Mouse (Mus musculus) ES-Bruce4 (cell line): Measurements from ENCODE around the gene Gba2. TPM values are rescaled to one million over a fixed set of nuclear protein-coding genes. Genes with fewer than 3 reads are reported as not detected.

Source experiments
- H3K27ac ChIP-seq: 2 replicates; pipeline ENCODE4 v1.5.1; 2012; ENCODE audit warnings: low read length, inconsistent platforms; ENCODE audit not compliant: insufficient read depth
- H3K27me3 ChIP-seq: 2 replicates; pipeline ENCODE4 v1.6.1; 2012; ENCODE audit warnings: mild to moderate bottlenecking, low read length, inconsistent platforms; ENCODE audit not compliant: control insufficient read depth, poor library complexity, insufficient read depth, severe bottlenecking
- H3K36me3 ChIP-seq: 2 replicates; pipeline ENCODE4 v1.6.1; 2012; ENCODE audit warnings: inconsistent platforms, mild to moderate bottlenecking, low read length, moderate library complexity; ENCODE audit not compliant: control insufficient read depth, poor library complexity, insufficient read depth, severe bottlenecking
- H3K4me1 ChIP-seq: one replicate; pipeline ENCODE4 v1.8.1; 2011; ENCODE audit warnings: low read length; ENCODE audit not compliant: control insufficient read depth, insufficient read depth
- H3K4me3 ChIP-seq: 2 replicates; pipeline ENCODE4 v1.5.1; 2011; ENCODE audit warnings: low read depth, mild to moderate bottlenecking, low read length
- H3K9ac ChIP-seq: 2 replicates; pipeline ENCODE4 v1.6.1; 2012; ENCODE audit warnings: low read depth, mild to moderate bottlenecking, inconsistent platforms; ENCODE audit not compliant: poor library complexity, severe bottlenecking
- H3K9me3 ChIP-seq: replicated peaks from 2 replicates; pipeline ENCODE4 v1.6.1; 2012; ENCODE audit warnings: mild to moderate bottlenecking, low read length, inconsistent platforms; ENCODE audit not compliant: control insufficient read depth, poor library complexity, insufficient read depth, severe bottlenecking
- CTCF ChIP-seq: IDR thresholded peaks from one replicate; pipeline ENCODE4 v1.8.1; 2011; ENCODE audit warnings: low read depth, low read length
- EP300 ChIP-seq: IDR thresholded peaks from 2 replicates; pipeline ENCODE4 v1.6.1; 2011; ENCODE audit warnings: low read depth, low read length; ENCODE audit not compliant: insufficient read depth
- POLR2A ChIP-seq: IDR thresholded peaks from one replicate; pipeline ENCODE4 v1.8.1; 2011; ENCODE audit warnings: low read length; ENCODE audit not compliant: insufficient read depth
- polyA plus RNA-seq: library from polyadenylated mRNA; stranded (reverse); fragments of >200 nt; gene quantifications from 2 replicates; pipeline ENCODE4 v1.2.4, GENCODE M21; 2011; ENCODE audit warnings: low read depth; ENCODE audit not compliant: missing spikeins, insufficient read depth, insufficient read length

Gba2 gene
- polyA plus RNA-seq, 1 experiment, result 6.6 TPM

DNA sequence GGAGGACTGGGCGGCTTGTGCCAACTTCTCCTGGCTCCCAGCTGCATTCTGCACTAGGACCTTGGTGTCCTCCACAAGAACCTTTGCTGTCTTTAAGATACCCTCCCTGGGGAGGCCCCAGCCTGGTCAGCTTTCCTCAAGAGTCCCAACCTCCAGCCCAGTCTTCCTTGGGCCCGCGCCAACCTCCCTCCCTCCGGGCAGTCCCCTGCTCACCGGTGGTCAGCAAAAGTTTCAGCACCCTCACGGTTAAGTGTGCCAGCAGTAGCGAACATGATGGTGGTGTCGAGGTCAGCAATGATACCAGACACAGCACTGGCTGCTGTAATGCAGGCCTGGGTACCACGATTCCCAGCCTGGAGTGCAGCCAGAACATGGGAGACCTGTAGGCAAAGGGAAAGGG is 42.6 kb downstream of the Gba2 start:
- no peaks in the 10 kb centered on the region for H3K27me3 ChIP-seq
- H3K27ac ChIP-seq, result no peak overlapping the region
- H3K4me3 ChIP-seq, result no peak overlapping the region
- peaks cover 64% of the 10 kb centered on the region for H3K36me3 ChIP-seq
- no peak overlapping the region for H3K9ac ChIP-seq
- H3K4me1 ChIP-seq, result peaks cover 3% of the 10 kb centered on the region
- no peak for TF ChIP-seq EP300
- peaks cover 14% of the 10 kb centered on the region for H3K9me3 ChIP-seq

DNA sequence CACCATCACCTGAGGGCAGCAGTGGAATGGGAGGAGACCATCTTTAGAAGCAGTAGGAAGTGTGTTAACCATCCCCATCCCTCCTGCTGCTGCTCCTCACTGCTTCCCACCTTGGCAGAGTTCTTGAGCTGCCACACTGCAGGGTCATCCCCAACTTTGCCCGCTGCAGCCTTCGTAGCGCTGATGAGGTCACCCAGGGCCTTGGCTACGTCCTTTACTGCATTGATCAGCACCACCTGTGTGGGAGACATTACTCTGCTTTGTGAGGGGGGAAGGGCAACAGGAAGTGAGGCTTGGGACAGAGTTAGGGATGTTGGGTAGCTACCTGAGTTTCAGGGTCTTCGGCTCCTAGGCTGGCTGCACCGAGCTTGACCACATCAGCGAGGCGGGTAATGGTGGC is 43.0 kb downstream of the Gba2 start:
- Histone ChIP-seq H3K9me3 (peaks cover 10% of the 10 kb centered on the region), H3K36me3 (peaks cover 64% of the 10 kb centered on the region), H3K4me1 (peaks cover 3% of the 10 kb centered on the region), H3K9ac (no peak overlapping the region), H3K4me3 (no peak overlapping the region), H3K27ac (no peak overlapping the region), H3K27me3 (no peaks in the 10 kb centered on the region)
- no peak for TF ChIP-seq EP300
- TF ChIP-seq POLR2A, result no peak
- no peak for TF ChIP-seq CTCF

DNA sequence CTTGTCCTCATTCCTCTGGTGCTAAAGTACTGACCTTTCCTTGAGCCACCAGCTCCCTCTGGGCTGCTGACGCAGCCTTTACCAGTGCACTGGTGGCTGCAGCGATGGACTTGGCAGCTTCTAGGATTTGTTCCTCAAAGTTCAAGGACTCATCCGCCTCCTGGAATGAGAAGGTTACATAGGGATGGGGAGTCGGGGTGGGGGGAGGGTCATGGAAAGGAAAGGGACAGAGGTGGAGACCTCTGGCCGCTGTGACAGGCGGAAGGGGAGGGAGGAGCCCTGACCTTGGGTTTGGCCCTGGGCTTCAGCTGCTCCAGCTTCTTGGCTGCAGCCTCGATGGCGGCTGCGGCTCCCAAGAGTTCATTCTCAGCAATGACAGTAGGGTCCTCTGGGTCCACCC is 45.4 kb downstream of the Gba2 start:
- H3K4me3 ChIP-seq, result no peak overlapping the region
- H3K27me3 ChIP-seq, result no peaks in the 10 kb centered on the region
- no peak for TF ChIP-seq POLR2A
- no peak for TF ChIP-seq CTCF
- no peak for TF ChIP-seq EP300
- peaks cover 3% of the 10 kb centered on the region for H3K4me1 ChIP-seq
- peaks cover 41% of the 10 kb centered on the region for H3K36me3 ChIP-seq
- no peak overlapping the region for H3K9ac ChIP-seq
- H3K27ac ChIP-seq, result no peak overlapping the region
- no peaks in the 10 kb centered on the region for H3K9me3 ChIP-seq

DNA sequence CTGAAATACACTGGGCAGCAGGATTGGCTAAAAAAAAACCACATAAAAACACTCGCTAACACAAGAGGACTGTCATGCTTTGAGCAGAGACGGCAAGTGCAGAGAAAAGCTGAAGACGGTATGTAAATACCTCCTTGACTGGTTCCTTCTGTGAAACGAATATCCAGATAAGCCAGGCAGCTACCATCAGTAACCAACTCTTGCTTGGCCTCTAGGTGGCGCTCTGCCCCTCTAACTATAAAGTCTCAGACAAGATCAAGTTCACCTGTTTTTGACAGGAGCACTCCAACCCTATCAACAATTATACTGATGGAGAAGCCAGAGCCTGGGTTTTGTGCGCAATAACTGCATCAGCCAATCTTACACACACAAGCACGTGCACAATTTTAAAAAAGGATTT is 48.1 kb downstream of the Gba2 start:
- Histone ChIP-seq H3K4me1 (peaks cover 3% of the 10 kb centered on the region), H3K9me3 (no peaks in the 10 kb centered on the region), H3K36me3 (peaks cover 24% of the 10 kb centered on the region), H3K4me3 (no peak overlapping the region), H3K27me3 (no peaks in the 10 kb centered on the region), H3K27ac (no peak overlapping the region), H3K9ac (no peak overlapping the region)
- TF ChIP-seq CTCF (peak; percentile 67), POLR2A (no peak), EP300 (no peak)

DNA sequence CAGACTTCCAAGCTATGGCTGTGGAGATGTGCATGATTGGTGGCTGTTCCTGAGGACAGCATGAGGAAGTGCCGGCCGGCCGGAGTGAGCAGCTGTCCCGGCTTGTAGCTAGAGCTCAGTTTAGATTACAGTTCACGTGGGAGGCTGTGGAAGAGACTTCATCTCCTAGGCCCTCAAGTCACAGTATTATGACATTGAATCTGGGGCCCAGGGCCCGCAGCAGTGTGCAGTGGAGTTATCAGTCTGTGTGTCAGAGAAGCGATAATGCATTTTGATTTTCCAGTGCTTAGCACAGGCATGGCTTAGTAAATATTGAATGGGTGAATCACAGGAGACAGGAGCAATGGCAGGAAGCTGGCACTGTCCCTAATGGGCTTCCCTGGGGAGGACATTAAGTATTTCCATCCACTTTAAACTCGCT is 48.6 kb downstream of the Gba2 start:
- H3K9ac ChIP-seq, result no peak overlapping the region
- TF ChIP-seq CTCF (no peak), POLR2A (no peak), EP300 (no peak)
- peaks cover 2% of the 10 kb centered on the region for H3K4me1 ChIP-seq
- H3K36me3 ChIP-seq, result peaks cover 19% of the 10 kb centered on the region
- H3K9me3 ChIP-seq, result no peaks in the 10 kb centered on the region
- H3K4me3 ChIP-seq, result no peak overlapping the region
- no peak overlapping the region for H3K27ac ChIP-seq
- no peaks in the 10 kb centered on the region for H3K27me3 ChIP-seq

DNA sequence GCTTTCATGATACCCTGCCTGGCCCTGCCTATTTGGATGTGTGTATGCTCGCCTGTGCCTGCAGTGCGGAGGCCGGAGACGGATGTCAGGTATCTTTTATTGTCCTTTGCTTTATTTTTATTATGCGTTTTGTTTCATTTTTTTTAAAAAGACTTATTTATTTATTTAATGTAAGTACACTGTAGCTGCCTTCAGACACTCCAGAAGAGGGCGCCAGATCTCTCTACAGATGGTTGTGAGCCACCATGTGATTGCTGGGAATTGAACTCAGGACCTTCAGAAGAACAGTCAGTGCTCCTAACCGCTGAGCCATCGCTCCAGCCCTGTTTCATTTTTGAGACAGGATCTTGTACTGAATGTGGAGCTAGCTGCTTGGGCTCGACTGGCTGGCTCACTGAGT is 50.2 kb downstream of the Gba2 start:
- H3K4me3 ChIP-seq, result no peak overlapping the region
- H3K27me3 ChIP-seq, result no peaks in the 10 kb centered on the region
- H3K36me3 ChIP-seq, result peaks cover 18% of the 10 kb centered on the region
- H3K9ac ChIP-seq, result no peak overlapping the region
- no peaks in the 10 kb centered on the region for H3K9me3 ChIP-seq
- TF ChIP-seq CTCF, result no peak
- TF ChIP-seq POLR2A, result no peak
- no peak for TF ChIP-seq EP300
- no peak overlapping the region for H3K27ac ChIP-seq
- no peaks in the 10 kb centered on the region for H3K4me1 ChIP-seq
